Mouse (Mus musculus) CH12.LX (cell line): ENCODE results near the gene Crocc.

Experiments used
- CTCF ChIP-seq, 2 experiments: IDR thresholded peaks in 1 of 2; conservative IDR thresholded peaks in 1 of 2; 2 replicates each; pipeline ENCODE4 v1.5.1; 2011 to 2012; ENCODE audit warnings: low read depth in 2 of 2, low read length in 2 of 2, improper control_type of control experiment in 1 of 2, inconsistent platforms in 1 of 2, mild to moderate bottlenecking in 1 of 2, moderate library complexity in 1 of 2
- ELF1 ChIP-seq: IDR thresholded peaks from 2 replicates; pipeline ENCODE4 v1.6.1; 2014; ENCODE audit warnings: low read depth, mild to moderate bottlenecking, inconsistent platforms, low read length, improper control_type of control experiment
- EP300 ChIP-seq: IDR thresholded peaks from 2 replicates; pipeline ENCODE4 v1.6.1; 2011; ENCODE audit warnings: low read length, improper control_type of control experiment
- MAX ChIP-seq: IDR thresholded peaks from 2 replicates; pipeline ENCODE4 v1.6.1; 2011; ENCODE audit warnings: low read length, improper control_type of control experiment
- POLR2AphosphoS2 ChIP-seq: IDR thresholded peaks from 2 replicates; pipeline ENCODE4 v1.6.1; 2011; ENCODE audit warnings: low read depth, low read length, improper control_type of control experiment
- RAD21 ChIP-seq: IDR thresholded peaks from 2 replicates; pipeline ENCODE4 v1.6.1; 2011; ENCODE audit warnings: low read depth, mild to moderate bottlenecking, low read length, improper control_type of control experiment, moderate library complexity
- SIN3A ChIP-seq: IDR thresholded peaks from 2 replicates; pipeline ENCODE4 v1.6.1; 2012; ENCODE audit warnings: low read length, improper control_type of control experiment, inconsistent platforms
- TBP ChIP-seq: conservative IDR thresholded peaks from 2 replicates; pipeline ENCODE4 v1.6.1; 2011; ENCODE audit warnings: low read depth, low read length, improper control_type of control experiment
- TCF12 ChIP-seq: IDR thresholded peaks from 2 replicates; pipeline ENCODE4 v1.6.1; 2014; ENCODE audit warnings: low read depth, mild to moderate bottlenecking, inconsistent platforms, low read length, improper control_type of control experiment
- ZNF384 ChIP-seq: IDR thresholded peaks from 2 replicates; pipeline ENCODE4 v1.6.1; 2012; ENCODE audit warnings: low read depth, low read length, improper control_type of control experiment, inconsistent platforms

GRCm38 (mm10) chr4:141066709-141067515 lies 6.6 kb upstream of the Crocc start:
- no peak for TF ChIP-seq POLR2AphosphoS2
- TF ChIP-seq ZNF384, result no peak
- no peak for TF ChIP-seq CTCF (conservative IDR thresholded peaks at IDR 0.05 in 1 of 2, IDR thresholded peaks at IDR 0.05 in 1 of 2; ENCODE audit: low read depth in 2 of 2, low read length in 2 of 2)
- no peak for TF ChIP-seq MAX
- TF ChIP-seq RAD21, result no peak
- TF ChIP-seq TBP, result no peak
- TF ChIP-seq TCF12, result no peak
- no peak for TF ChIP-seq EP300
- TF ChIP-seq ELF1, result no peak
- no peak for TF ChIP-seq SIN3A
